Mouse (Mus musculus): ENCODE data around the gene Brpf3.

- TF ChIP-seq TAL1 (IDR thresholded peaks at IDR 0.05; ENCODE audit: low read length) (no peak), GATA1 (IDR thresholded peaks at IDR 0.05; ENCODE audit: low read length) (no peak)
Measured at GRCm38 (mm10) chr17:28802006-28802481, 1.2 kb downstream of the Brpf3 start.
